Mouse (Mus musculus) T-helper 1 cell (primary cell): ENCODE measurements around the gene Etv6.

ENCODE experiments used
- in situ Hi-C: fragments of 300-600 bp; cut with MboI, MseI; formaldehyde crosslinking; loops from one replicate; pipeline ENCODE4 v1.15.1; 2025; ENCODE audit warnings: high pct_unique_total_duplicates

The Etv6 gene

GRCm38 (mm10) chr6:134043545-134043944 lies 8.0 kb downstream of the Etv6 start:
- in situ Hi-C loops: no loop called here

- in situ Hi-C loops: no loop called here
Observed at GRCm38 (mm10) chr6:134045092-134045868, 9.8 kb downstream of the Etv6 start.

- in situ Hi-C loops: no loop called here
Observed at GRCm38 (mm10) chr6:134046136-134046535, 10.6 kb downstream of the Etv6 start.

- in situ Hi-C loops: no loop called here
Observed at GRCm38 (mm10) chr6:134047249-134047648, 11.7 kb downstream of the Etv6 start.

GRCm38 (mm10) chr6:134047974-134048373 lies 12.5 kb downstream of the Etv6 start:
- in situ Hi-C loops: no loop called here

- in situ Hi-C loops: no loop called here
Observed at GRCm38 (mm10) chr6:134048965-134049364, 13.5 kb downstream of the Etv6 start.

- in situ Hi-C loops: no loop called here
Observed at GRCm38 (mm10) chr6:134050466-134050865, 15.0 kb downstream of the Etv6 start.

- in situ Hi-C loops: no loop called here
Observed at GRCm38 (mm10) chr6:134051950-134052349, 16.4 kb downstream of the Etv6 start.

GRCm38 (mm10) chr6:134053146-134053545 lies 17.6 kb downstream of the Etv6 start:
- in situ Hi-C loops: no loop called here

- in situ Hi-C loops: no loop called here
Observed at GRCm38 (mm10) chr6:134053566-134053965, 18.1 kb downstream of the Etv6 start.

- in situ Hi-C loops: no loop called here
Observed at GRCm38 (mm10) chr6:134055588-134055987, 20.1 kb downstream of the Etv6 start.

- in situ Hi-C loops: no loop called here
Observed at GRCm38 (mm10) chr6:134058451-134058850, 23.0 kb downstream of the Etv6 start.

GRCm38 (mm10) chr6:134058886-134059551 lies 23.5 kb downstream of the Etv6 start:
- in situ Hi-C loops: no loop called here

- in situ Hi-C loops: no loop called here
Observed at GRCm38 (mm10) chr6:134059552-134059891, 24.0 kb downstream of the Etv6 start.

GRCm38 (mm10) chr6:134060036-134060435 lies 24.5 kb downstream of the Etv6 start:
- in situ Hi-C loops: no loop called here

GRCm38 (mm10) chr6:134060811-134061210 lies 25.3 kb downstream of the Etv6 start:
- in situ Hi-C loops: no loop called here

- in situ Hi-C loops: no loop called here
Observed at GRCm38 (mm10) chr6:134065018-134065725, 29.7 kb downstream of the Etv6 start.

GRCm38 (mm10) chr6:134066112-134066511 lies 30.6 kb downstream of the Etv6 start:
- in situ Hi-C loops: no loop called here

- in situ Hi-C loops: no loop called here
Observed at GRCm38 (mm10) chr6:134066996-134067395, 31.5 kb downstream of the Etv6 start.

- in situ Hi-C loops: no loop called here
Observed at GRCm38 (mm10) chr6:134067536-134067935, 32.0 kb downstream of the Etv6 start.

GRCm38 (mm10) chr6:134072439-134072838 lies 36.9 kb downstream of the Etv6 start:
- in situ Hi-C loops: no loop called here

- in situ Hi-C loops: no loop called here
Observed at GRCm38 (mm10) chr6:134072906-134073305, 37.4 kb downstream of the Etv6 start.

- in situ Hi-C loops: no loop called here
Observed at GRCm38 (mm10) chr6:134074353-134074752, 38.9 kb downstream of the Etv6 start.
